Mouse (Mus musculus) telencephalon, adult 2 months (tissue): Measurements from ENCODE around the gene Pm20d1.

ENCODE experiments used
- DNase-seq: peaks from one replicate; pipeline ENCODE4 v3.0.0-alpha.2; 2011; ENCODE audit warnings: low read depth, low spot score

Pm20d1 gene

DNA sequence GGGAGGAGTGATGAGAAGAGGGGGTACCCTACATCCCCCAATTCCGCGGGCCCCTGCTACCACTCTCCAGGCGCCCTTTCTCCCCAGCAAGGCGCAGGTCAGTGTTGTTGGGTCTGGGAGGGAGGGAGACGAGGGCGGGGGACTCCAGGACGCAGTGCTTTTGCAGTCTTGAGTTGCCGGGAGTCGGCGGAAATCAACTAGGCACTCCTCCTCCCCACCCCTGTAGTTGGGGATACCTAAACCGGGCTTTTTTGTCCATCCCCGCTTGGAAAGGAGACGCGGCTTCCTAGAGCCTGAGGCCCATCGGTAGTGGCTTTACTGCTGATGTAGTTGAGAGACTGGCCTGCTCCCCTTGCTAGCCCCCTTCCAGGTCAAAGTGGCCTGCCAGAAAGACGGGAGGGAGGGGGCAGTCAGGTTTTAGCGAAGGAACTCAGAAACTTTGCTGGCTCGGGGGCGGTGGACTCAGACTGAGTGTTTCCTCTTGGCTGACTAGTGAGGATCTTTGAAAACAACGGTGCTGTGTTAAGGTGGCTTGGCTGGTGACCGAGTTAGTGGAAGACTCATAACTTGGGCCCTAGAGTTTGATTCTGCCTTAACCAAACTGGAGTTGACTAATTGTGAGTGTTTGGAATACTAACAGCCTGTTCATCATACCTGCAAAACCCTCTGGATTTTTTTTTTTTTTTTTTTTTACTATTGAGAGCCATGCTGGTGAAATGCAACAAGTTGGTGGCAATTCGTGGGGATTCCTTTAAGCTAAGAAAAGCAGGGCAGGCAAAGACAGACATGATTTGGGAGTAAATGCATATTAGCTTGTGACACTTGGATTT, 31.3 kb downstream of the Pm20d1 start:
- no peak for DNase-seq

DNA sequence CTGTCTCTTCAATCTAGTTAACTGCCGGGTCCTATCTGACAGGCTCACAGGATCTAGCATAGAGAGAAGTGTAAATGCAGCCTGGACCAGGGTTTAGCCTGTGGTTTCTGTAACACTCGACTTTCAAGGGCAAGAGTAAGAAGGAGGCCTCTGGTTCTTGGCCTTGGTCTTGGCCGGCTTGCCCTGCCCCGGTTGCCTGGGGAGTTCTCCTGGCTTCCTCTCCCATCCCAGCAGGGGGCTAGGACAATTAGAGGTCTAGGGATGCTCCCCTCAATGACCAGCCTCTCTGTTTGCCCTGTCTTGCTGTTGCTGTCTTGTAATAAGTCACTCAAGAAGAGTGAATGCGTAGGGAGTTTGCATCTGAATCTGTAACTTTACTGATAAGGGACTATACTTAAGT, 32.1 kb downstream of the Pm20d1 start:
- DNase-seq: no peak

DNA sequence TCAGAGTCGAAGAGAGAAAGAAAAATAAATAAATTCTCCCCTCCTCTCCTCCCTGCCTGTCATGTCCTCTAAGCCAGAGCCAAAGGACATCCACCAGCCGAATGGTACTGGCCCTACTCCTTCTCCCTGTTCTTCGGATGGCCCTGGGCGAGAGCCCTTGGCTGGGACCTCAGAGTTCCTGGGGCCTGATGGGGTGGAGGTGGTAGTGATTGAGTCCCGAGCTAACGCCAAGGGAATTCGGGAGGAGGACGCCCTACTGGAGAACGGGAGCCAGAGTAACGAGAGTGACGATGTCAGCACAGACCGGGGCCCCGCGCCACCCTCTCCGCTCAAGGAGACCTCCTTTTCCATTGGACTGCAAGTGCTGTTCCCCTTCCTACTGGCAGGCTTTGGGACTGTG, 33.4 kb downstream of the Pm20d1 start:
- no peak for DNase-seq

DNA sequence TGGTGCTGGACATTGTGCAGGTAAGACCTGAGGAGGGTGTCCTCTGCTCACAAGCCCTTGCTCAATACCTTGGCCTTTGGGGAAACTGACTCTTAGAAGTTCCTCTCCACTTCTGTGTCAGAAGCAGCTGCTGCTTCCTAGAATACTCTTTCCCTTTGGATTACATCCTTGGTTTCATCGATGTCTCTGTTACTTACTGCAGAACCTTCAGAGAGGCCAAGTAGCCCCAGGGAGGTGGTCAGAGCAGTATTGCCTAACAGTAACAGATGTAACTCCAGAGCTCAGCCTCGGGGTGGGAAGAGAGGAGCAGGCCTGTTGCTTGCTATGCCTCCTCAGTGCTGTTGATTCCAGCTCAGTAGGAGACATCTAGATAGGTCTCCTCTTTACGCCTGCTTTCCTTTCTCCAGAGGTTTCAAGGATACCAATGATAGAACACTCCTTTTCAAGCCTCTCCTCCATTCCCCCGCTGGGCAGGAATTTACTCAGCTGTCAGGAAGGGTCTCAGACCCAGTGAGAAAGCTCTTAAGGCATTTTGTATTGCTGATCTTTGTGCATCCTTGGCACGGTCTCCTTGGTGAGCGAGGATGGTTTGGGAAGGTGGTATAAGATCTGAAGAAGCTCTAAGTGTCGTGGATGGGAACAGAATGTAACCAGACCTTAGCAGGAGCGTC, 33.9 kb downstream of the Pm20d1 start:
- DNase-seq: no peak

DNA sequence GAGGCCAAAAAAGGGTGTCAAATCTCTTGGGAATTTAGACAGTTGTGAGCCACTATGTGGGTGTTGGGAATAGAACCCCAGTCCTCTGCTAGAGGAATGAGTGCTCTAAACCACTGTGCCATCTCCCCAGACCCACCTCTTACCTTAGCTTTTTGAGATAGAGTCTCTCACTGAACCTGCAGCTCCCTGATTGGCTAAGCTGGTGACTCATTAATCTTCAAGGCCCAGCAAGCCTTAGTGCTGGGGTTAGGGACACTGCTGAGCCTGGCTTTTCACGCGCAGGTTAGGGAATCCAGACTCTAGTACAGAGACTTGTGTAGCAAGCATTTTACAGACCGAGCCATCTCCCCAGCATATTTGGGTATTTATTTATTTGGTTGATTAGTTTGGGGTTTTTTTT, 39.9 kb downstream of the Pm20d1 start:
- no peak for DNase-seq

DNA sequence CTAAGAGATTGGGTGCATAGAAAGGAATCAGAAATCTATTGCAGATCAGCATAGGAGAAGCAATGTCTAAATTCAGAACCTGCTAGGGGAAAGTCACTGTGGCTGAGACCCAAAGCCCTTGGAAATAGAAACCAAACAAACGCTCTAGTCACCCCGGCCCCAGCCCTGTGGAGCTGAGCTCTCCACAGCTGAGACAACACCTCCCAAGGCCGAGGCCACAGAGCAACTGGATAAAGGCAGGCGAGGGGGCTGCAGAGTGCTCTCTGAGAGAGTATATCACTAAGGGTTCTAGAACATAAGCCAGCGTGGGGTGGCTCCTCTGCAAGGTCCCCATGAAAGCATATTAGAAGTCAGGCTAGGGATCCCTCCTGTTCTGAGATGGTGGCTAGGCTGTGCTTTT, 41.4 kb downstream of the Pm20d1 start:
- no peak for DNase-seq

DNA sequence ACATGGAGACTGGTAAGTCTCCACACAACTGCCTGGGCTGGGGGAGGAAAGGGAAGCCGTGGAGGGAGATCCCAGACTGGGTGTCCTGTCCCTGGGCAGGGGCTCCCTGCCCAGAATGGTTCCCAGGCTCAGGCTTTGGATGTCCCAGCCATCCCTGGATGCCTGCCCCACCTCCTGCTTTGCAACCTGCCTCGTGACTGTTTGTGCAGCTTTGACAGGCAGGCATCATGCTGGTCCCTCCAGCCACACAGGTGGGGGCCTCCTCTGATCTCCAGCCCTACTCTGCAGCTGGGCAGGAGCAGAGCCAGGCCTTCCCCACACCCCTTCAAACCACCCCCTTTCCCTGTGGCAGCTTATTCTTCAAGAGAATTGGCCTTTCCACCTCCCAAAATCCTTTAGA, 42.1 kb downstream of the Pm20d1 start:
- no peak for DNase-seq

DNA sequence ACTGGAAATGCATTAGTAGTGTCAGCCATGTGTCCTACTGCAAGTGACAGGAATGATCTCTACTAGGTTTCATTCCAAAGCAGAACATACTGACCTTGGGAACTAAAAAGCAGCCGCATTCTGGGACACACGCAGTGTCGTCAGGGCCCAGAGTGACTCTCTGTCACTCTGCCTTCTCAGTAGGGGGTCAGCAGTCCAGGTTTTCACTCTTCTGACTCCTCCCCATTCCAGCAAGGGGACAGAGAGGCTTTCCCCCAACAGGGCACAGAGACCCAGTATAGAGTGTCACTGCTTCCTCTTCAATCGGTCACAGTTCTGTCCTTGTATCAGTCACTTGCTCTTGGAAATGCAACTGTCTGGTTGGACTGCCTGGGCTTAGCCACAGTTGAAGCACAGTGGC, 45.0 kb downstream of the Pm20d1 start:
- no peak for DNase-seq

DNA sequence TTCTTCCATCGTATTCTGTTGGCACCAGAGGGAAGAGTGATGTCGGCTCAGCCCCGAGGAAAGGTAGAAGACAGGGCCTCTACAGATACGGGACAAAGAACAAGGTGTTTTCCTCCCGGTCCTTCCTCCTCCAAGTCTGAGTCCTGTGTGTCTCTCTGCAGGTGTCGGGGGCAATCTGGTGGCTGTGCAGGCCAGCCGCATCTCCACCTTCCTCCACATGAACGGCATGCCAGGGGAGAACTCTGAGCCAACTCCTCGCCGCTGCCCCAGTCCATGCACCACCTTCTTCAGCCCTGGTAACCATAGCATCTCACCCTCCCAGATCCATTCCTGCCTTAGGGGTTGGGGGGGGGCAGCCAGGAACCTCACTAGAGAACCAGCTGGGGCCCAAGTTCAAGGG, 46.6 kb downstream of the Pm20d1 start:
- DNase-seq: no peak

DNA sequence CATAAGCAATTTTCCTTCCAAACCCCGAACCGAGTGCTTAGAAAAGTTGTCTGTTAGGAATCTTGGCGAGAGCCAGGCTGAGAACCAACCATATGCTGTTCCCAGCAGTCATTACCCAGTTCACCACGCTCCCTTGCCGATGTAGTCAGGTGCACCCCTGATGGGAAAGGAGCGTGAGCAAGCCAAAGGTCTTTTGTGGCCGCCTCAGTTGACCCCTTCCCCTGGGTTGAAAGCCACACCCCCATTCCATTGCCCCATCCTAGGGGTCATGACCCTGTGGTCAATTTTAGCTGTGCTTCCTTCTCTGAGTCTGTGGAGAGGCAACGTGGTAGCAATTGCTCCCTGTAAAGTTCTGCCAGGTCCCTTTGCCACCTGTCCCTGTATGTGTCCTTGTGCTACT, 47.7 kb downstream of the Pm20d1 start:
- DNase-seq: no peak

DNA sequence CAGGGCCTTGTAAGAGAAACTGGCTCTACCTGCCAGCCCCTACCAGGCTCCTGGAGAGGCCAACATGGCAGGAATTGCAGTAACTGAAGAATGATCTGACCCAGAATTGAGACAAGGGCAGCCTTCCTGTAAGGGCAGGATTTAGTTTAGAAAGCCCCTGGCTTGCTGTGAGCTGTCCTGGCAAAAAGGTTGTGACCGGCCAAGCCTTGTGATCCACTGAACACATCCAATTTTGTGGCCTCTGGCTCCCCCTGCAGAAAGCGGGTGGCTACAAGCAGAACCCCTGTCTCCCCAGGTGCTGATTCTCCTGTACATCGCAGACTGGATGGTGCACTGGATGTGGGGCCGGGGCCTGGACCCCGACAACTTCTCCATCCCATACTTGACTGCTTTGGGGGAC, 49.1 kb downstream of the Pm20d1 start:
- no peak for DNase-seq

DNA sequence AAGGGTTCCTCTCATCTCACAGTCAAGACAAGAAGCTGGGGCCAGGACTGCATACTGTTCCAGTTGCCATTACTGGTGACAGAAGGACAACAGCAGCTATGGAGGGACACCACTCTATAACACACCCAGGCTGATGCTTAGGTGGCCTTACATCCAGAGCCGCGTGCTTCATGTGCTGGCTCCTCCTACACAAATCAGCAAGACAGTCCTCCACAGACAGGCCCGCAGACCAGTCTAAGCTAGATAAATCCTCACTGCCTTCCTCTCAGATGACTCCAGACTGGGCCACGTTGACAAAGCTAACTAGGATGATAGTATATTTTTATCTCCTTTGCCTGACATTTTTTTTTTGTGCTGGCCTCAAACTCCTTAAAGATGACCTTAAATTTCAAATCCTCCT, 64.6 kb downstream of the Pm20d1 start:
- no peak for DNase-seq

DNA sequence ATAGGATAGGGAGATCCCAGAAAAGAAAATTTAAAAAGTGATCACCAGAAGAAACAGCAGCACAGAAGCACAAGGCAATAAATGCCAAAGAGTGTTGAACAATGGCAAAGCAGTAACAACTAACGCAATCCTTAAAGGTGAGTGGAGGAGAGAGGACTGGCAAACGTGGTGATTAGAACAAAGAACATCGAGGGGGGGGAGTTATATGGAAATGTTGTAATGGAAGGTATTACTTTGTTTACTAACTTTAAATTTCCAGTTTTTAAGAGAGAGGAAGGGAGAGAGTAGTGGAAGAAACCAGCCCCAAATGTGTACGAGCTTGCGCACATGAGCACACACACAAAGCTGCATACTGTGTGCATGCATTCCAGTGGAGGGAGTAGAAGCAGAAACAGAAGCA, 68.4 kb downstream of the Pm20d1 start:
- DNase-seq: no peak

DNA sequence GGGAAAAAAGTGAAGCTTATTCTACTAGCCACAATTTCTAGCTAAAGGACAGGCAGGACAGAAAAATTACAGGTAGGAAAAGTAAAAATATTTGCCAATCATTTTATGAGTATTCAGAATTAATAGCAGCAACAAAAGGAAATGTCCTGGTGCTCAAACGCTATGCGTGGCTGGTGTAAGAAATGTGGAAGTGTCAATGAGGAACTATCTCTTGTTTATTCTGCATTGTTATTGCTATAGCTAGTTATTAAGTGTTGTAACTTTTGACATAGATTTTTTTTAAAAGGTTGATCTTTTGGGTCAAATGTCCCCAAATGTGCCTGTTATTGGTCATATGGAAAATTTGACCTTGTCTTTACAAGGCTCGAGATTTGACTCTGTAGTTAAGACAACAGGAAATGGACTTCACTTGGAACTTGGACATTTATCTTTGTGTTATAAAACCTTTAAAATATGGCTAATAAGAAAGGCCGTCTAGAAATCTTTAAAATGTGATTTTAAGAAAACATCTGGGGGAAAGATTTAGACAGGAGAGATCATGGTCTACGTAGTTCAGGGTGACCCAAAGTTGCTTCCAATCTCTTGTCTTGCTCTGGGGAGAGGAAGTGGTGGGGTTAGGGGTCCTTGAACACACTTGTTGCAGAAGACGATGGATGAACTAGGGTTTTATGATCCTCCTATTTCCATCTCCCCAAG, 69.3 kb downstream of the Pm20d1 start:
- no peak for DNase-seq

DNA sequence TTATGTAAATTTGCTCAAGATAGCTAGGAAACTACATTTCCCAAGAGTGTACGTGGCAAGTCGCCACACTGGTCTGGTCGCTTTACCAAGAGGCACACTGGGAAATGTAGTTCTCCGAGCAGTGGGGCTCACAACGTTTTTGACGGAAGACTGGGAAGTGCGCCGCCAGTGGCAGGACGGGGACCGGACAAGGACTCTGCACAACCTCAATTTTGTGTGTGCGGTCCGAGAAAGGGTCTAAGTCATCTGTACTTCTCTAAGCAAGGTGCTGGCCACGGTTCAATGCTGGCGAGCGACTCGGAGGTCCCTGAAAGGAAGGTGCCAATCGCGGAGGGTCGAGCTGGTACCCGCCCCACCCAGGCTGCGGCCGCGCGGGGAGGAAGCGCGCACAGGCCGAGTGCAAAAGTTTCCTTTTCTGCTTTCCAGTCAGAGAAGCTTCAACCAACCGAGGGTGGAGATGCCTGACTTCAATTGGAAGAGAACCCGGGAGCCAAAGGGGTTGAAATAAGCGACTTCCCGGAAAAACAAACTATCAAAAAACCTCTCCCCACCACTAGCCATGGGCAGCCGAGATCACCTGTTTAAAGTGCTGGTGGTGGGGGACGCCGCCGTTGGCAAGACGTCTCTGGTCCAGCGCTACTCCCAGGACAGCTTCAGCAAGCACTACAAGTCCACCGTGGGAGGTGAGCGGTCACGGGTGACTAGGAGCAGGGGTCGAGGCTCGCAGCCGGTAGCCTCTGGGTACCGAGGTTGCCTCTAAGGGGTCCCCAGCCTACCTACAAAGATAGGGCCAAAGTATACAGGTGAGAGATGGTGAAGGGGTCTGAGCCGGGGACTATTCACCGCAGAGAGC, 70.1 kb downstream of the Pm20d1 start, which contains the start of gene Rab29:
TSS of gene Rab29 (plus strand) at position 132 of the 853 bp plus-strand sequence.
- peak; percentile 90 for DNase-seq

DNA sequence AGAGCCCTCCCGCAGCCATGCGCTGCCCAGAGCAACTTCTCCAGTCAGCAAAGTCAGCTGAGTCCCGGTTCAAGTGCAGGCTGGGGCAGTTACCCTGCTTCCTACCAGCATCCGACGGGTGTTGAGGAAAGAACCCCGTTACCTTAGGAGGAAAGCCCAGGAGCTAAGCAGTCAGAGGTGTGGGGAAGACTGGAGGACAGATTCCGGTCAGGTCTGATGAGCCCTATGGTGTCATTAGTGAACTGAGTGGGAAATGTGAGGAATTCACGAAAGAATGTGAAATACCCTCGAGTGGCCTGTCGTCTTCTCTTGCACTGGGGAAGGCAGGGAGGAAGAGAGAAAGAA, 70.7 kb downstream of the Pm20d1 start:
- DNase-seq: no peak

DNA sequence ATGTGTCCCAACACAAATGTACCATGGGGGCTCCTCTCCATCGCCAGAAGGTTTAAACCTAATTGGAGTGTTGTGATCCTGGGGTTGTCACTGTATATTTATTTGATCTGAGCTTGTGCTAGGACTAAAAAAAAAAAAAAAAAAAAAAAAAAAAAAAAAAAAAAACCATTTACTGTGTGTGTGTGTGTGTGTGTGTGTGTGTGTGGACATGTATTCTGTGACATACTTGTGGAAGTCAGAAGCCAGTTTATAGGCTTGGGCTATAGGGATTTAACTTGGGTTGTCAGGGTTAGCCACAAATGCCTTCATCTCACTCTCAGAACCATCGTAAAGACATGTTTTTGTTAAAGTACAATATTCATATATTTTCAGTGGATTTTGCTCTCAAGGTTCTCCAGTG, 72.4 kb downstream of the Pm20d1 start:
- DNase-seq: no peak
